Mouse (Mus musculus): ENCODE results near the gene Rnf126. TPM values are rescaled to one million over a fixed set of nuclear protein-coding genes. Genes with fewer than 3 reads are reported as not detected.

Rnf126 gene
- total RNA-seq, 4 experiments from 2014 or later, result 51.9 to 80.5 (median 53.3) TPM

Other genes starting within 250 kb of the Rnf126 start
- gene Plpp2, start 233.2 kb downstream of the Rnf126 start, total RNA-seq (2022), result 1 to 10 TPM in 1 of 4 experiments, under 1 TPM in 3; 0.29 to 1.3 (median 0.50) TPM
- 10 to 100 TPM; 20.1 to 23.4 (median 21.2) TPM for gene Mier2, start 211.8 kb downstream of the Rnf126 start, total RNA-seq (2022)
- gene Theg, start 179.6 kb downstream of the Rnf126 start, total RNA-seq (2022), result not detected
- 1 to 10 TPM in 1 of 4 experiments, under 1 TPM in 3; 0.22 to 1.1 (median 0.68) TPM for gene C2cd4c, start 152.9 kb downstream of the Rnf126 start, total RNA-seq (2022)
- 10 to 100 TPM in 2 of 4 experiments, 1 to 10 TPM in 2; 5.4 to 13.0 (median 8.7) TPM for gene Shc2, start 129.0 kb downstream of the Rnf126 start, total RNA-seq (2022)
- 100 to 1,000 TPM in 1 of 4 experiments, 10 to 100 TPM in 3; 32.0 to 113 (median 56.6) TPM for gene Odf3l2, start 121.2 kb downstream of the Rnf126 start, total RNA-seq (2022)
- gene Madcam1, start 102.4 kb downstream of the Rnf126 start, total RNA-seq (2022), result not detected
- gene Tpgs1, start 97.6 kb downstream of the Rnf126 start, total RNA-seq (2022), result 10 to 100 TPM; 17.6 to 21.1 (median 20.1) TPM
- gene Cdc34, start 84.8 kb downstream of the Rnf126 start, total RNA-seq (2022), result 100 to 1,000 TPM; 381 to 451 (median 390) TPM
- 10 to 100 TPM in 3 of 4 experiments, 1 to 10 TPM in 1; 9.9 to 15.9 (median 10.2) TPM for gene Gzmm, start 77.9 kb downstream of the Rnf126 start, total RNA-seq (2022)
- 100 to 1,000 TPM; 524 to 920 (median 651) TPM for gene Bsg, start 62.5 kb downstream of the Rnf126 start, total RNA-seq (2022)
- under 1 TPM; 0.39 to 0.86 (median 0.73) TPM for gene Hcn2, start 50.3 kb downstream of the Rnf126 start, total RNA-seq (2022)
- gene Polrmt, start 20.4 kb downstream of the Rnf126 start, total RNA-seq (2022), result 10 to 100 TPM; 34.1 to 47.2 (median 38.3) TPM
- gene Fgf22, start 11.9 kb downstream of the Rnf126 start, total RNA-seq (2022), result not detected
- gene Fstl3, start 10.3 kb upstream of the Rnf126 start, total RNA-seq (2022), result 1 to 10 TPM in 2 of 4 experiments, under 1 TPM in 2; 0.73 to 1.2 (median 1.1) TPM
- gene Prss57, start 24.0 kb upstream of the Rnf126 start, total RNA-seq (2022), result not detected
- gene Palm, start 26.6 kb upstream of the Rnf126 start, total RNA-seq (2022), result 10 to 100 TPM in 3 of 4 experiments, 1 to 10 TPM in 1; 6.8 to 12.3 (median 11.2) TPM
- not detected for gene Misp, start 54.0 kb upstream of the Rnf126 start, total RNA-seq (2022)
- 10 to 100 TPM; 11.8 to 19.3 (median 14.8) TPM for gene Ptbp1, start 87.5 kb upstream of the Rnf126 start, total RNA-seq (2022)
- not detected for gene Prtn3, start 107.5 kb upstream of the Rnf126 start, total RNA-seq (2022)
- gene Plppr3, start 107.7 kb upstream of the Rnf126 start, total RNA-seq (2022), result under 1 TPM in 1 of 4 experiments, not detected in 3; 0.40 TPM
- gene Elane, start 119.3 kb upstream of the Rnf126 start, total RNA-seq (2022), result not detected
- gene Cfd, start 123.9 kb upstream of the Rnf126 start, total RNA-seq (2022), result 100 to 1,000 TPM in 1 of 4 experiments, 10 to 100 TPM in 3; 10.7 to 257 (median 39.5) TPM
- 10 to 100 TPM; 30.8 to 37.1 (median 32.9) TPM for gene Med16, start 142.0 kb upstream of the Rnf126 start, total RNA-seq (2022)
- not detected for gene Gm26602, start 143.9 kb upstream of the Rnf126 start, total RNA-seq (2022)
- gene Kiss1r, start 150.0 kb upstream of the Rnf126 start, total RNA-seq (2022), result under 1 TPM; 0.13 to 0.36 (median 0.22) TPM
- 100 to 1,000 TPM; 124 to 137 (median 129) TPM for gene R3hdm4, start 154.3 kb upstream of the Rnf126 start, total RNA-seq (2022)
- gene Arid3a, start 160.1 kb upstream of the Rnf126 start, total RNA-seq (2022), result 1 to 10 TPM; 1.5 to 2.3 (median 2.1) TPM
- 10 to 100 TPM; 20.1 to 26.7 (median 23.0) TPM for gene Wdr18, start 193.2 kb upstream of the Rnf126 start, total RNA-seq (2022)
- under 1 TPM; 0.13 to 0.52 (median 0.36) TPM for gene Grin3b, start 203.8 kb upstream of the Rnf126 start, total RNA-seq (2022)
- gene Tmem259, start 217.4 kb upstream of the Rnf126 start, total RNA-seq (2022), result 10 to 100 TPM; 67.9 to 81.4 (median 74.4) TPM
- 1 to 10 TPM; 2.7 to 5.3 (median 4.3) TPM for gene Cnn2, start 221.6 kb upstream of the Rnf126 start, total RNA-seq (2022)
- gene Abca7, start 229.5 kb upstream of the Rnf126 start, total RNA-seq (2022), result 1 to 10 TPM; 7.3 to 8.6 (median 8.1) TPM
- gene Arhgap45, start 249.7 kb upstream of the Rnf126 start, total RNA-seq (2022), result 1 to 10 TPM in 2 of 4 experiments, under 1 TPM in 2; 0.48 to 1.3 (median 0.84) TPM

All from gastrocnemius, adult 8-10 months (tissue).